Mouse (Mus musculus) midbrain, embryonic 14.5 days (tissue): ENCODE measurements around the gene Cd63. TPM values are rescaled to one million over a fixed set of nuclear protein-coding genes. Genes with fewer than 3 reads are reported as not detected.

Experiments
- ATAC-seq: fragments of 200-750 bp; cut with Nextera tagmentation; 2 replicates; pipeline ENCODE4 v1.8.0; 2017; ENCODE audit warnings: moderate number of reproducible peaks, moderate library complexity; ENCODE audit not compliant: low FRiP score, low TSS enrichment
- DNase-seq: peaks from one replicate; pipeline ENCODE4 v3.0.0-alpha.2; 2015
- H3K27ac ChIP-seq: fragments of 300-500 bp; sonication (generic); replicated peaks from 2 replicates; pipeline ENCODE4 v1.5.1; 2014; ENCODE audit warnings: mild to moderate bottlenecking, low read depth, low read length, moderate library complexity
- H3K27me3 ChIP-seq: fragments of 300-500 bp; sonication (generic); 2 replicates; pipeline ENCODE4 v1.6.1; 2014; ENCODE audit warnings: low read length, control low read depth, mixed read lengths; ENCODE audit not compliant: control insufficient read depth, insufficient read depth
- H3K36me3 ChIP-seq: fragments of 300-500 bp; sonication (generic); 2 replicates; pipeline ENCODE4 v1.6.1; 2014; ENCODE audit warnings: low read length, control low read depth; ENCODE audit not compliant: control insufficient read depth, insufficient read depth
- H3K4me1 ChIP-seq: fragments of 300-500 bp; sonication (generic); 2 replicates; pipeline ENCODE4 v1.6.1; 2014; ENCODE audit warnings: mild to moderate bottlenecking, antibody characterized with exemption, low read length, control low read depth; ENCODE audit not compliant: control insufficient read depth, insufficient read depth
- H3K4me2 ChIP-seq: fragments of 300-500 bp; sonication (generic); 2 replicates; pipeline ENCODE4 v1.6.1; 2014; ENCODE audit warnings: mild to moderate bottlenecking, low read length, moderate library complexity
- H3K4me3 ChIP-seq: fragments of 300-500 bp; sonication (generic); replicated peaks from 2 replicates; pipeline ENCODE4 v1.5.1; 2014; ENCODE audit warnings: low read depth, low read length
- H3K9ac ChIP-seq: fragments of 300-500 bp; sonication (generic); replicated peaks from 2 replicates; pipeline ENCODE4 v1.6.1; 2014; ENCODE audit warnings: mild to moderate bottlenecking, low read length, moderate library complexity
- H3K9me3 ChIP-seq: fragments of 300-500 bp; sonication (generic); 2 replicates; pipeline ENCODE4 v1.6.1; 2016; ENCODE audit warnings: low read length, control low read depth, mixed read lengths; ENCODE audit not compliant: control insufficient read depth
- WGBS: fragments of 180-500 bp; shearing (Covaris S2); extraction: QIAGEN DNeasy Blood & Tissue Kit; methylation state at CpG from one replicate; pipeline ENCODE4 v1.1.7; 2014; 5-methylcytosine and 5-hydroxymethylcytosine counted together
- polyA plus RNA-seq: library from polyadenylated mRNA; unstranded; fragments of >200 nt; fragmentation: Nextera tagmentation; extraction: Ambion mirVana; gene quantifications from 2 replicates; pipeline ENCODE4 v1.2.1, GENCODE M21; 2014

Cd63 gene
- polyA plus RNA-seq, 1 experiment from 2014 or later: 138 TPM

- H3K27me3 ChIP-seq: peaks cover 11% of the 10 kb centered on the region
- H3K36me3 ChIP-seq: no peaks in the 10 kb centered on the region
- no peak overlapping the region for H3K27ac ChIP-seq
- no peaks in the 10 kb centered on the region for H3K4me1 ChIP-seq
- no peak overlapping the region for H3K9ac ChIP-seq
- H3K4me2 ChIP-seq: no peak overlapping the region
- no peaks in the 10 kb centered on the region for H3K9me3 ChIP-seq
- DNase-seq: no peak
- H3K4me3 ChIP-seq: no peak overlapping the region
- WGBS: 86% methylated on average over 6 of the region's 6 CpGs
- no peak for ATAC-seq
Observed at GRCm38 (mm10) chr10:128899759-128900490, 864 bp upstream of the Cd63 start.

DNA sequence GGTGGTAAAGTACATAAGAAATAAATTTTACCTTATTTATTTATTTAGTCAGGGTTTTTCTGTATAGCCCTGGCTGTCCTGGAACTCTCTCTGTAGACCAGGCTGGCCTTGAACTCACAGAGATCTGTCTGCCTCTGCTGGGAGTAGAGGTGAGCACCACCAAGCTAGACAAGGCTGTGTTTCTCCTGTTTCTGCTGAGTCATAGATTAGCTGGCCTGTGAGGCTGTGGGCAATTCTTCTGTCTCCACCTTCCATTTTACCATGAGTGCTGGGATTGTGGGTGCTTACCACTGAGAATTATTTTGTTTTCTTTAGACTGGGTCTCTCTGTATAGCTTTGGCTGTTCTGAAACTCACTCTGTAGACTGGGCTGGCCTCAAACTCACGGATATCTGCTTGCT, 620 bp downstream of the Cd63 start:
- 87% methylated on average over 1 of the region's 1 CpGs for WGBS
- Histone ChIP-seq H3K36me3 (no peaks in the 10 kb centered on the region), H3K27me3 (peaks cover 5% of the 10 kb centered on the region; the same call in 1 of the 2 replicates), H3K27ac (no peak overlapping the region), H3K4me1 (no peaks in the 10 kb centered on the region), H3K9ac (no peak overlapping the region), H3K9me3 (no peaks in the 10 kb centered on the region), H3K4me3 (no peak overlapping the region), H3K4me2 (no peak overlapping the region)
- ATAC-seq: no peak
- no peak for DNase-seq

- no peaks in the 10 kb centered on the region for H3K36me3 ChIP-seq
- ATAC-seq: no peak
- WGBS: 79% methylated on average over 3 of the region's 3 CpGs
- no peaks in the 10 kb centered on the region for H3K27me3 ChIP-seq
- no peak for DNase-seq
- H3K27ac ChIP-seq: no peak overlapping the region
- no peaks in the 10 kb centered on the region for H3K4me1 ChIP-seq
- no peak overlapping the region for H3K4me2 ChIP-seq
- no peak overlapping the region for H3K9ac ChIP-seq
- H3K4me3 ChIP-seq: no peak overlapping the region
- H3K9me3 ChIP-seq: no peaks in the 10 kb centered on the region
Observed at GRCm38 (mm10) chr10:128902409-128902988, 1.7 kb downstream of the Cd63 start.

- no peaks in the 10 kb centered on the region for H3K4me1 ChIP-seq
- H3K9me3 ChIP-seq: no peaks in the 10 kb centered on the region
- H3K4me3 ChIP-seq: no peak overlapping the region
- H3K27ac ChIP-seq: no peak overlapping the region
- WGBS: 74% methylated on average over 5 of the region's 5 CpGs
- H3K9ac ChIP-seq: no peak overlapping the region
- H3K36me3 ChIP-seq: no peaks in the 10 kb centered on the region
- ATAC-seq (no peak), DNase-seq (no peak)
- no peaks in the 10 kb centered on the region for H3K27me3 ChIP-seq
- H3K4me2 ChIP-seq: no peak overlapping the region
Observed at GRCm38 (mm10) chr10:128904812-128905211, 4.0 kb downstream of the Cd63 start.

- Histone ChIP-seq H3K4me2 (peak overlapping the region; percentile 77), H3K27ac (no peak overlapping the region), H3K9me3 (no peaks in the 10 kb centered on the region), H3K9ac (no peak overlapping the region), H3K4me3 (peak overlapping the region; percentile 66), H3K4me1 (0 out of 2 replicates have a peak, but pooled peaks cover 3% of the 10 kb centered on the region), H3K36me3 (no peaks in the 10 kb centered on the region), H3K27me3 (no peaks in the 10 kb centered on the region)
- DNase-seq (peak; percentile 47), ATAC-seq (no peak)
- 50% methylated on average over 13 of the region's 13 CpGs for WGBS
Observed at GRCm38 (mm10) chr10:128908778-128909448, 8.1 kb downstream of the Cd63 start.

- Histone ChIP-seq H3K27me3 (no peaks in the 10 kb centered on the region), H3K27ac (peak overlapping the region; percentile 67), H3K9me3 (no peaks in the 10 kb centered on the region), H3K4me2 (peak overlapping the region; percentile 77), H3K36me3 (0 out of 2 replicates have a peak, but pooled peaks cover 2% of the 10 kb centered on the region), H3K4me1 (0 out of 2 replicates have a peak, but pooled peaks cover 3% of the 10 kb centered on the region), H3K4me3 (peak overlapping the region; percentile 66), H3K9ac (peak overlapping the region; percentile 75)
- ATAC-seq (peak; percentile 81), DNase-seq (peak; percentile 78)
- WGBS: under 1% methylated on average over 41 of the region's 41 CpGs
Observed at GRCm38 (mm10) chr10:128909567-128910028, 8.8 kb downstream of the Cd63 start.

GRCm38 (mm10) chr10:128910066-128910841, 9.5 kb downstream of the Cd63 start:
- ATAC-seq (peak; percentile 35), DNase-seq (peak; percentile 62)
- no peaks in the 10 kb centered on the region for H3K9me3 ChIP-seq
- H3K27me3 ChIP-seq: no peaks in the 10 kb centered on the region
- H3K36me3 ChIP-seq: 0 out of 2 replicates have a peak, but pooled peaks cover 2% of the 10 kb centered on the region
- 0 out of 2 replicates have a peak, but pooled peaks cover 3% of the 10 kb centered on the region for H3K4me1 ChIP-seq
- 2% methylated on average over 65 of the region's 66 CpGs for WGBS
- peak overlapping the region; percentile 77 for H3K4me2 ChIP-seq
- peak overlapping the region; percentile 67 for H3K27ac ChIP-seq
- H3K9ac ChIP-seq: peak overlapping the region; percentile 75
- peak overlapping the region; percentile 66 for H3K4me3 ChIP-seq

- no peak overlapping the region for H3K4me3 ChIP-seq
- WGBS: 92% methylated on average over 6 of the region's 6 CpGs
- H3K9ac ChIP-seq: no peak overlapping the region
- ATAC-seq (no peak), DNase-seq (no peak)
- H3K9me3 ChIP-seq: no peaks in the 10 kb centered on the region
- H3K36me3 ChIP-seq: 0 out of 2 replicates have a peak, but pooled peaks cover 2% of the 10 kb centered on the region
- H3K27ac ChIP-seq: no peak overlapping the region
- H3K4me2 ChIP-seq: no peak overlapping the region
- H3K4me1 ChIP-seq: 0 out of 2 replicates have a peak, but pooled peaks cover 3% of the 10 kb centered on the region
- no peaks in the 10 kb centered on the region for H3K27me3 ChIP-seq
Observed at GRCm38 (mm10) chr10:128911430-128911829, 10.6 kb downstream of the Cd63 start.
